Mouse (Mus musculus) lung, postnatal 14 days (tissue): Measurements from ENCODE around the gene Foxj3.

Source experiments
- DNase-seq: peaks from one replicate; pipeline ENCODE4 v3.0.0; 2021

Foxj3 gene

DNA sequence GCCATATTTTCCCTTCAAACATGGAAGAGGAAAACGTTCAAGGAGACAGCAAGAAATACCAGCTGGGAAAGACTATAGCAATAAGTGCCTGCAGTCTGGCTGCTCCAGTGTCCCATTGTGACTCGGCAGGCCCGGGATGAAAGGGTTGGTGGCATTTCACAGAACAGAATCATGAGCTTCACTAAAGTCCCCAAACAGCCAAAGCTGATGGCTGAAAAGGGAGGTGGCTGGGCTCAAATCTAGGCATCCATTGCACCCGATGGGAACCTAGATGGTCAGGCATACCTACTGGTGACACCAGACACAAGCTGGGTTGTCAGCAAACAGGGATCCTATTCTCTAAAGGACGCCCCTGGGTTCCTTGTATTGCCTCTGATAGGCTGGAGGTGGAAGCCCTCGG is 101.1 kb downstream of the Foxj3 start:
- no peak for DNase-seq

DNA sequence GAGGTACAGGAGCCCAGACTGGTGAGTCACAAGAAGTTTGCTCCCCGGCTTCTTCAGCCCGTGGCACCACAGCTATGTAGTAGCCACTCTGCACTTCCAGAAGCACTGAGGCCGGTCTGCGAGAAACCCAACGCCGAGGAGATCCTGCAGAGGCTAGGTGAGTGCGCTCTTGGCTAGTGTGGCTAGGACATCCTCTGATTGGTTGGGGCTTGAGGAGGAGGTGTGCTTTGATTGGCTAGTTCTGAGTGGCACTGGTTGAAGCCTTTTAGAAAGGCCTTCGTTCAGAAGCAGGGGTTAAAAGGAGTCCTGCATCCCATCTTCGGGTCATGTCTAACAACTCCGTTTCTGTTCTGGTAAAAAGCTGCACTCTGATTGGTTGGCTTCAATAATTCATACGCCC is 101.9 kb downstream of the Foxj3 start:
- DNase-seq, result no peak

GRCm38 (mm10) chr4:119642666-119643065 is 105.9 kb downstream of the Foxj3 start:
- DNase-seq, result no peak

- no peak for DNase-seq
These were observed 120.2 kb downstream of the Foxj3 start for GRCm38 (mm10) chr4:119657011-119657410.

- DNase-seq, result no peak
These were observed 121.4 kb downstream of the Foxj3 start for GRCm38 (mm10) chr4:119658246-119658645.

DNA sequence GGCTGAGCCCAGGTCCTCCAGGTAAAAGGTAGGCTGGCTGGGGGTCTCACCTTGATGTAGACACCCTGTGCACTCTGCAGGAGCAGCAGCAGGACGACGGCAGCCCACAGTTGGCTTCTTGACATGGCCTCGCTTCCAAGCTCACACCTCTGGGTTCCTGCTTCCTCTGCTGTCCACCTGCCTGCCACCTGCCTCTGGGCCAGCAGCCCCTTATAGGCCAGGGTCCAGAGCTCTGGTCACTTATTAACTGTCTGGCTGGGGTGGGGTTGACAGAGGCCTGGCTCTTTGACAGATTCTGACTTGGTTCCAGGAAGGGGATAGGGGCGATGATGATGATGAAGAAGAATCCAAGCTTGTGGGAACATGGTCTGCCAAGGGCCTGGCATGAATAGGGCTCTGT is 121.9 kb downstream of the Foxj3 start, which contains the start of gene Guca2b:
Guca2b (minus strand) TSS at position 224 of the 400 bp plus-strand sequence.
- DNase-seq, result no peak

DNA sequence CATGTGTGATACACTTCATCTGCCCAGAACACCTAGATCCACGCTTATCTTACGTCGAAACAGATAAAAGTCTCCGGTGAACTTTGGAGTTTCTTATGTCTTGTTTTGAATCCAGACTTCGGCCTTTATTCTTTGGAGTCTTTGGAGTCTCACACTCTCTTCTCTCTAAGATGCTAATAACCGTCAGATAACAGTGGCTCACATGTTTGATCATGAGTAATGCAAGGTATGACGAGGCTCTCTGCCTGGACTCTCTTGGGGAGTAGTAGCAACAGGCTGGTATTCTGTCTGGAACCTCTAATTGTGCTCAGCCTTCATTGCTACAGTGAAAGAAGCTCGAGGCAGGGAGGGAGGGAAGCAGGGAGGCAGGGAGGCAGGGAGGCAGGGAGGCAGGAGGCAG is 123.2 kb downstream of the Foxj3 start:
- no peak for DNase-seq

DNA sequence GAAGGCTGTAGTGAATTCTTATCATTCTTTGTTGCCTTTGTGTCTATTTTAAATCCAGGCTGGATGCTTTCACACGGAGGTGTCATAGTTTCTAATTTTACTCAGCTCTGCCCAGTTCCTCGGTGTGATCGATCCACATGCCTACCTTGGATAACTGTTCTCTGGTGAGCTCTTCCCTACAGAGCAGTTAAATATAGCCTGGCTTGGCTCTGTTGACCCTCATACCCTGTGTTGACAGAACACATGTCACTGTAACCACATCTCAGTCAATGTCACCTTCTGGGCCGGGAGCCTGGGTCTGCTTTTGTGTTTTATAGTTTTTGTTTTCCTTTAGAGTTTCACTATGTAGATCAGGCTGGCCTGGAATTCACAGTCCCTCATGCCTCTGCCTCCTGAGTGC is 125.3 kb downstream of the Foxj3 start:
- DNase-seq, result no peak

- no peak for DNase-seq
These were observed 126.2 kb downstream of the Foxj3 start for GRCm38 (mm10) chr4:119662976-119663375.

DNA sequence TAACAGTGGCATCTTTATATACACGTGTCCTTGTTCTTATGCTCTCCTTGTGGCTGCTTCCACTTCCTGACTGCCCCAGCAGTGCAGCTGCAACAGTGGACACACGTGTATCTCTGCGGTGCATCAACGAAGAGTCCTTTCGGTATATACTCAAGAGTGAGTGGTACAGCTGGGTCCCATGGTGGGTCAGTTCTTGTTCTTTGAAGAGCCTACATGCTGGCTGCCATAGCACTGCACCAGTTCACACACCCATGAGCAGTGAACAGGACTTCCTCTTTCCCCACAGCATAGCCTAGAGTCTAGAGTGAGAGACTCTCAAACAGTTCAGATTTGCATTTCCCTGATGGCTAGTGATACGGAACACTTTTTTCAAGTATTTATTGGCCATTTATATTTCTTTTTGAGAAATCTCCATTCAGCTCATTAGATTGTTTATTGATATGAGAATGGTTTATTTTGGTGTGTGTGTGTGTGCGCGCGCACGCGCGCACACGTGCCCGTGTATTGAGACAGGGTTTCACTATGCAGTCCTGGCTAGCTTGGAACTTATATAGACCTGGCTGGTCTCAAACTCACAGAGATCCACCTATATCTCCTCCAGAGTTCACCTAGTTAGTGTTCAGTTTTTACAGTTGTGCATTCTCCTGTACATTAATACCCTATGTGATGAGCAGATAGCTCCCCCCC is 126.7 kb downstream of the Foxj3 start:
- DNase-seq, result no peak

DNA sequence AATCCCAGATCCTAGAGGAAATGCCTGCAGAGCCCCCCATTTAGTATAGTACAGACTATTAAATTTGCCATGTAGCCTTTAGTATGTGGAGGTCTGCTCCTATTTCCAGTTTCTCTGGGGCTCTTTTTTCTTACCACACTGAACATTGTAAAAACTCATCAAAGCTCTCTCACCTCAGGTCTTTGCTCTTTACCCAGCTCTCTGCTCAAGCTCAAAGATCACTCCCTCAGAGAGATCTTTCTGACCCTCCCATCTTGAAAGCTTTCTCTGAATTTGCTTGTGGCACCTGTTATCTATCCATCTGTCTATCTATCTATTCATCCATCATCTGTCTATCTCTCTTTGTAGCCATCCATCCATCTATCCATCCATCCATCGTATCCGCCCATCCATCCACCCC is 128.4 kb downstream of the Foxj3 start:
- DNase-seq, result no peak

- no peak for DNase-seq
These were observed 129.3 kb downstream of the Foxj3 start for GRCm38 (mm10) chr4:119666116-119666515.

- DNase-seq, result peak; percentile 46
These were observed 130.7 kb downstream of the Foxj3 start for GRCm38 (mm10) chr4:119667454-119667853.

DNA sequence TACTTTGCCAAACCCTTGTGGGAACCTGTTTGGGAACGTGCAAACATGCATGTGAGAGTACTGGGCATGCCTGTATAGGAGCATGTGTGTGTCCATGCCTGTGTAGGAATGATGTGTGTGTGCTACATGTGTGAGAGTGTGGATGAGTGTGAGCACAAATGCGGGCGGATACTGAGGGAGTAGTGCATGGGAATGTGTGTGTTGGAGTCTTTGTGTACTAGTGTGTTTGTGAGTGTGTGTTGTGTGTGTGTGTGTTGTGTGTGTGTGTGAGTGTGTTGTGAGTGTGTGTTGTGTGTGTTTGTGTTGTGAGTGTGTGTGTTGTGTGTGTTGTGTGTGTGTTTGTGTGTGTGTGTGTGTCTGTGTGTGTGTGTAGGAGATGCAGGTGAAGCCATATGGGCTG is 131.4 kb downstream of the Foxj3 start:
- no peak for DNase-seq

- no peak for DNase-seq
These were observed 131.8 kb downstream of the Foxj3 start for GRCm38 (mm10) chr4:119668596-119668995.

DNA sequence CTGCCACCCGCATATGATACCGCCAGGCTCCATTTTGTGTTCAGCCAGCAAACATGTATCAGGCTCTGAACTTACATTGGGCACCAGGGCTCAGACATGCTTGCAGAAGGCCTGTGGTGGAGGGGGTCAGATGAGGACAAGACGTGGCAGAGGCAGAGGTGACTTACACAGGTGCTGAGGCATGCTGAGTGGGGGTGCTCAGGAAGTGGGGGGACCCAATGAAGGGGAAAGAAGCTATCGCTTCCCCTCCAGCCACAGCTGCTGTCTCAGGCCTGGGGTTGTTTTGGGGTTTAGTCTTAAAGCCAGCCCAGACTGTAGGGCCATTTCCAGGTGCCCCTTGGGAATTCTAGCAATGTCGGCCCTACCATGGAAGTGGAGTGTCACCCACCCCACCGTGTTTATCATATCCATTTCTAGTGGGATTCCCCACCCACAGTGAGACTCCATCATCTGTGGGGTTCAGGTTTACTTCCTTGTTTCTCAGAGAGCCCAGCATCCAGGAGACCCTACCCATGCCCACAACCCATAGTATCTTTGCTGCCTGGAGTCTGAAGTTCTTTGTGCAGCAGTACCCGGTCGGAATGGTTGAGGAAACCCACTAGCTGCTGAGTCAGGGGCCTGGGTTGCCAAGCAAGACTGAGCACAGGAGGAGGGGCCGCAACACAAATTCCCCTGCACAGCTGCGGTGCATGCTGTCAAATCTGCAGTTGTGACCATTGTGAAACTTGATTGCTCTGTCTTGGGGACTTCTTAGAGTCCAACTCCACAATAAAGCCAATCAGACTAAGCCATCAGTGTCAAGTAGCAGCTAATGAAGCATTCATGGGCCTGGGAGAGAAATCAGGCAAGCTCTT is 132.8 kb downstream of the Foxj3 start:
- no peak for DNase-seq

- no peak for DNase-seq
These were observed 133.4 kb downstream of the Foxj3 start for GRCm38 (mm10) chr4:119670210-119670555.

GRCm38 (mm10) chr4:119670736-119671135 is 133.9 kb downstream of the Foxj3 start:
- no peak for DNase-seq

DNA sequence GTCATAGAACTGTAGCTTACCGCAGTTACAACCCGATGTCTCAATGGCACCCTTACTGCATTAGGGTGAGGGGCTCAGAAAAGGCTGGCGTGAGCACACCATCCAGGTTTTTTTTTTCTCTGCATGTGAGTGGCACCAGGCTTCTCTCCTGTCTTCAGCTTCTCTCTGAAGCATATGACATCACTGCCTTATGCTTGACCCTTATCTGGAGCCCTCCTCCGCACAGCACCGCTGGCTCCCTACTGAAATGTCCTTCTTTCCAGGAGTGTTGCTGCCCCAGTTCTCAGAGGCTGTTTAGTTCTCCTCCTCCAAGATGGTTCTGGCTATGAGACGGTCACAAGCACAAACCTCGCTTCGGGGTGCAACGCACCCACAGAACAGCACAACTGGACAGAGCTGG is 134.4 kb downstream of the Foxj3 start:
- DNase-seq, result no peak

GRCm38 (mm10) chr4:119672685-119673084 is 135.9 kb downstream of the Foxj3 start:
- no peak for DNase-seq
